Mouse (Mus musculus) stomach, embryonic 14.5 days (tissue): Measurements from ENCODE around the gene Hebp2. TPM values are rescaled to one million over a fixed set of nuclear protein-coding genes. Genes with fewer than 3 reads are reported as not detected.

Source experiments
- ATAC-seq: fragments of 200-750 bp; cut with Nextera tagmentation; 2 replicates; pipeline ENCODE4 v1.8.0; 2017; ENCODE audit warnings: low read depth, moderate TSS enrichment; ENCODE audit not compliant: insufficient number of reproducible peaks, insufficient read depth, low FRiP score
- H3K27ac ChIP-seq: fragments of 300-500 bp; sonication (generic); 2 replicates; pipeline ENCODE4 v1.5.1; 2014; ENCODE audit warnings: mild to moderate bottlenecking, low read length, moderate library complexity, mixed read lengths
- H3K27me3 ChIP-seq: fragments of 300-500 bp; sonication (generic); 2 replicates; pipeline ENCODE4 v1.6.1; 2014; ENCODE audit warnings: low read length, control low read depth, mixed read lengths; ENCODE audit not compliant: control insufficient read depth, insufficient read depth
- H3K36me3 ChIP-seq: fragments of 300-500 bp; sonication (generic); 2 replicates; pipeline ENCODE4 v1.6.1; 2014; ENCODE audit warnings: mild to moderate bottlenecking, control low read depth, low read length, moderate library complexity, mixed read lengths; ENCODE audit not compliant: control insufficient read depth, insufficient read depth
- H3K4me1 ChIP-seq: fragments of 300-500 bp; sonication (generic); 2 replicates; pipeline ENCODE4 v1.6.1; 2014; ENCODE audit warnings: low read length, control low read depth, mixed read lengths; ENCODE audit not compliant: control insufficient read depth, insufficient read depth
- H3K4me2 ChIP-seq: fragments of 300-500 bp; sonication (generic); replicated peaks from 2 replicates; pipeline ENCODE4 v1.6.1; 2014; ENCODE audit warnings: low read depth, low read length, control low read depth
- H3K4me3 ChIP-seq: fragments of 300-500 bp; sonication (generic); 2 replicates; pipeline ENCODE4 v1.5.1; 2014; ENCODE audit warnings: low read depth, low read length, control low read depth
- H3K9ac ChIP-seq: fragments of 300-500 bp; sonication (generic); replicated peaks from 2 replicates; pipeline ENCODE4 v1.6.1; 2014; ENCODE audit warnings: low read depth, mild to moderate bottlenecking, control low read depth, low read length, moderate library complexity, mixed read lengths
- H3K9me3 ChIP-seq: fragments of 300-500 bp; sonication (generic); 2 replicates; pipeline ENCODE4 v1.6.1; 2016; ENCODE audit warnings: low read depth, low read length, control low read depth; ENCODE audit not compliant: control insufficient read depth
- WGBS: fragments of 180-500 bp; shearing (Covaris S2); extraction: QIAGEN DNeasy Blood & Tissue Kit; methylation state at CpG from one replicate; pipeline ENCODE4 v1.1.7; 2014; 5-methylcytosine and 5-hydroxymethylcytosine counted together
- polyA plus RNA-seq: library from polyadenylated mRNA; unstranded; fragments of >200 nt; fragmentation: Nextera tagmentation; extraction: Ambion mirVana; gene quantifications from 2 replicates; pipeline ENCODE4 v1.2.1, GENCODE M21; 2014

Hebp2 gene
- polyA plus RNA-seq, 1 experiment from 2014 or later: 35.4 TPM

DNA sequence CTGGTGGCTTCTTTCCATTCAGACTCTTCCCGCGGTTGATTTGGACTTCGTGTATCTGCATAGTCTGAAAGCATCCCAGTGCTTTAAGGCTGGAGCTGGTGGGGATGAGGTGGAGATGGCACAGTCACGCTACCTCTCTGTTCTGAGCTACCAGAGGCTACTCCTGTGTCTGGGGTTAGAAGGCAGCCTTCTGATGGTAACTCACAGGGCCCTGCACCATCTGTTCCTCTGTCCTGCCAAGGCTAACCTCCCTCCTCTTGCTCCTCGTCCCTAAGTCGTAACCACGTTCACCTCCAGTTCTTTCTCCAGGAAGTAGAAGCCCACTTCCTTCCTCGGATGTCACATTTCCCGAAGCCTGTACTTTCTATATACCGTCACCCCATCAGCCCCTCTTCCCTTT is 55.9 kb downstream of the Hebp2 start:
- H3K27ac ChIP-seq: no peak overlapping the region
- no peak for ATAC-seq
- no peaks in the 10 kb centered on the region for H3K36me3 ChIP-seq
- no peak overlapping the region for H3K4me2 ChIP-seq
- no peaks in the 10 kb centered on the region for H3K27me3 ChIP-seq
- 83% methylated on average over 10 of the region's 10 CpGs for WGBS
- H3K4me1 ChIP-seq: no peaks in the 10 kb centered on the region
- H3K9ac ChIP-seq: no peak overlapping the region
- H3K9me3 ChIP-seq: no peaks in the 10 kb centered on the region
- no peak overlapping the region for H3K4me3 ChIP-seq

Other genes starting within 250 kb of the Hebp2 start
- 10.6 and 10.9 TPM in 2 replicates for gene Nhsl1, start 227.1 kb downstream of the Hebp2 start, polyA plus RNA-seq
- gene Arfgef3, start 197.9 kb upstream of the Hebp2 start, polyA plus RNA-seq: 3.2 TPM in 2 replicates
- gene Gm4922, start 240.7 kb upstream of the Hebp2 start, polyA plus RNA-seq: not detected in 2 replicates